Mouse (Mus musculus) CD8-positive naive resting alpha-beta T cell, adult 57 days (primary cell): ENCODE data around the gene Atrnl1. TPM values are rescaled to one million over a fixed set of nuclear protein-coding genes. Genes with fewer than 3 reads are reported as not detected.

Experiments
- total RNA-seq: library from RNA; stranded (reverse); gene quantifications from one replicate; pipeline ENCODE4 v1.2.4, GENCODE M21; 2023

Atrnl1 gene
- total RNA-seq = 8.3 TPM

DNA sequence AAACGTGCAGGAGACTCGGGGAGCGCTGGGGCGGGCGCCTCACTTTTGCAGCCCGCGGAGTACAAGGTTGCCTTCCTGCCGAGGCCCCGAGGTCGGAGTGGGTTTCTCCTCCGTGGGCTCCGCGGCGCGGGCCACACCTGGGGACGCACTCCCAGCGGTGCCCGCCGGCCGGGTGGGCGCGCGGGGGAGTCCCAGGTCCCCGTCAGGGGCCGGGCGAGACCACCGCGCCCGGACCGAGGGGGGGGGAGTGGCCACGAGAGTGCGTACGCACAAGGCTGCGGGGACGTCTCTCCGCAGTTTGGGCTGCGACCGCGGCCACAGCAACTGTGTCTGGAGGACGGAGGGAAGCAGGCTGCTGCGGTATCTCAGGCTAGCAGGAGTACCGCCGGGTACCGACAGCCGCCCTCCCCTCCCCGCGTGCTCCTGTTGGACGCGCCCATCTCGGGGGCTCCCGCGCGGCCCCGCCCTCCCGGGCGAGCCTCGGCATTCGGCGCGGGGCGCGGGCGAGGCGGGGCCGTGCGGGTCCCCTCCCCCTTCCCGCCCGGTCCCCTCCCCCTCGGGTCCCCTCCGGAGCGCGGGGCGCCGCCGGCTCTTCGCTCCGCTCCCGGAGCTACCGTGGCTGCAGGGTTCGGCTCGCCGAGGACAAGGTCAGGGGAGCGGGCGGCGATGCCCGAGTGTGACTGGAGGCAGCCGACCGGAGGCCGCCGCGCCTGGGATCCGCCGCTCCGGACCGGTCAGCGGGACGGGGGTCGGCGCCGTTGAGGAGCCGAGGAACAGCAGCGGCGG is at the start of gene Atrnl1:
TSS of gene Atrnl1 (plus strand) at position 559 of the 786 bp plus-strand sequence.

Other genes starting within 250 kb of the Atrnl1 start
- gene Trub1, start 158.1 kb upstream of the Atrnl1 start, total RNA-seq = 13.8 TPM